Mouse (Mus musculus): Measurements from ENCODE around the gene Mrto4. TPM values are rescaled to one million over a fixed set of nuclear protein-coding genes. Genes with fewer than 3 reads are reported as not detected.

The Mrto4 gene
- polyA plus RNA-seq (2014; fragmentation: Illumina TruSeq; extraction: RNeasy Lipid Tissue Mini Kit (QIAGEN cat#74804); ENCODE audit: insufficient read depth, low read depth, low replicate concordance) = 30.3 TPM

GRCm38 (mm10) chr4:139351931-139352711 lies at the start of gene Mrto4, which contains the start of the genes Emc1 and Ubr4:
TSS of gene Mrto4 (minus strand) at chr4:139352576.
TSS of gene Emc1 (plus strand) at chr4:139352587.
TSS of gene Ubr4 (plus strand) at chr4:139352609.

DNA sequence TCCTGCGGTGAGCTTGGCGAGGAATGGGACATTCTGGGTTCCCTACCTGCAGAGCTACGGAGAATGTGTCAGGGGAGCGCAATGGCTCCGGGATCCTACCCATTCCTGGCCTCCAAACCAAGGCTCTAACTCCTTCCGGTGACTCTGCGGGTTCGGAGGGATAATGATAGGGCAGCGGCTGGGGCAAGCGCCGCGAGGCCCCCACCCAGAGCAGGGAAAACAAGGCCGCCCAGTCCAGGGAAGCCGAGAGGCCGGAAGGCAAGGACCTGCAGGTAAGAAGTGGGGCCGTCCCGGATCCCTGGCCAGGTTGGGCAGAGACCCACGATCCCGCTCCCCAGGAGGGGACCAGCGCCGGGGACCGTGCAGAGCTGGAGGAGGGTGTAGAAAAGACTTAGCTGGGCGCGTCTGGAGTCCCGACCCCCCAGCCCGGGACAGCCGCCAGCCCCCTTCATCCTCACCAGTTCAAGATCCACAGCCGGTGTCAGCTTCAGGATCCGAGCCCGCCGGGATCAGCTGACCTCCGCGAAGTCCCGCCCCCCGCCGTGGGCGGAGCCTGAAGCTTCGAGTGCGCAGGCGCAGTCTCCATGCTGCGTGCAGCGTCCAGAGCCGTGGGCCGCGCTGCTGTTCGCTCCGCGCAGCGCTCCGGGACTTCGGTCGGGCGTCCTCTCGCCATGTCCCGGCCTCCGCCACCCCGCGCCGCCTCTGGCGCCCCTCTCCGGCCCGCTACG lies 42.0 kb downstream of the Mrto4 start, which contains the start of the genes Pqlc2 and Akr7a5:
Pqlc2 (minus strand) TSS at position 538 of the 728 bp plus-strand sequence.
Akr7a5 (plus strand) TSS at position 574 of the 728 bp plus-strand sequence.

Other genes with a start within 250 kb of the Mrto4 start
- 280 TPM for gene Minos1, start 221.5 kb downstream of the Mrto4 start, polyA plus RNA-seq (2014; fragmentation: Illumina TruSeq; extraction: RNeasy Lipid Tissue Mini Kit (QIAGEN cat#74804); ENCODE audit: insufficient read depth, low read depth, low replicate concordance)
- gene Capzb, start 159.7 kb downstream of the Mrto4 start, polyA plus RNA-seq (2014; fragmentation: Illumina TruSeq; extraction: RNeasy Lipid Tissue Mini Kit (QIAGEN cat#74804); ENCODE audit: insufficient read depth, low read depth, low replicate concordance) = 230 TPM
- 6.3 TPM for gene Pqlc2, start 41.9 kb downstream of the Mrto4 start, polyA plus RNA-seq (2014; fragmentation: Illumina TruSeq; extraction: RNeasy Lipid Tissue Mini Kit (QIAGEN cat#74804); ENCODE audit: insufficient read depth, low read depth, low replicate concordance)
- 31.1 TPM for gene Akr7a5, start 41.8 kb downstream of the Mrto4 start, polyA plus RNA-seq (2014; fragmentation: Illumina TruSeq; extraction: RNeasy Lipid Tissue Mini Kit (QIAGEN cat#74804); ENCODE audit: insufficient read depth, low read depth, low replicate concordance)
- 8.2 TPM for gene Emc1, start within 50 bp of the Mrto4 start, polyA plus RNA-seq (2014; fragmentation: Illumina TruSeq; extraction: RNeasy Lipid Tissue Mini Kit (QIAGEN cat#74804); ENCODE audit: insufficient read depth, low read depth, low replicate concordance)
- 41.2 TPM for gene Ubr4, start within 50 bp of the Mrto4 start, polyA plus RNA-seq (2014; fragmentation: Illumina TruSeq; extraction: RNeasy Lipid Tissue Mini Kit (QIAGEN cat#74804); ENCODE audit: insufficient read depth, low read depth, low replicate concordance)
- 4.4 TPM for gene Iffo2, start 178.0 kb upstream of the Mrto4 start, polyA plus RNA-seq (2014; fragmentation: Illumina TruSeq; extraction: RNeasy Lipid Tissue Mini Kit (QIAGEN cat#74804); ENCODE audit: insufficient read depth, low read depth, low replicate concordance)